Mouse (Mus musculus) forebrain, embryonic 15.5 days (tissue): ENCODE data around the gene Mut. TPM values are rescaled to one million over a fixed set of nuclear protein-coding genes. Genes with fewer than 3 reads are reported as not detected.
A peak's percentile ranks its signal among the peaks of the same experiment; 100 is the strongest.

Experiments
- ATAC-seq: fragments of 200-750 bp; cut with Nextera tagmentation; replicated peaks from 2 replicates; pipeline ENCODE4 v1.8.0; 2017; ENCODE audit warnings: mild to moderate bottlenecking, moderate TSS enrichment, moderate library complexity
- H3K27ac ChIP-seq: fragments of 300-500 bp; sonication (generic); replicated peaks from 2 replicates; pipeline ENCODE4 v1.5.1; 2015; ENCODE audit warnings: mild to moderate bottlenecking, inconsistent platforms
- H3K27me3 ChIP-seq: fragments of 300-500 bp; sonication (generic); 2 replicates; pipeline ENCODE4 v1.6.1; 2015; ENCODE audit warnings: inconsistent platforms
- H3K36me3 ChIP-seq: fragments of 300-500 bp; sonication (generic); 2 replicates; pipeline ENCODE4 v1.6.1; 2015; ENCODE audit warnings: mild to moderate bottlenecking, inconsistent platforms
- H3K4me1 ChIP-seq: fragments of 300-500 bp; sonication (generic); 2 replicates; pipeline ENCODE4 v1.6.1; 2015; ENCODE audit warnings: inconsistent platforms
- H3K4me2 ChIP-seq: fragments of 300-500 bp; sonication (generic); replicated peaks from 2 replicates; pipeline ENCODE4 v1.6.1; 2015; ENCODE audit warnings: mild to moderate bottlenecking, inconsistent platforms
- H3K4me3 ChIP-seq: fragments of 300-500 bp; sonication (generic); 2 replicates; pipeline ENCODE4 v1.5.1; 2015; ENCODE audit warnings: mild to moderate bottlenecking, inconsistent platforms
- H3K9ac ChIP-seq: fragments of 300-500 bp; sonication (generic); replicated peaks from 2 replicates; pipeline ENCODE4 v1.6.1; 2015; ENCODE audit warnings: mild to moderate bottlenecking, inconsistent platforms
- H3K9me3 ChIP-seq: fragments of 300-500 bp; sonication (generic); 2 replicates; pipeline ENCODE4 v1.6.1; 2016; ENCODE audit warnings: inconsistent platforms
- WGBS: fragments of 180-500 bp; shearing (Covaris S2); methylation state at CpG from one replicate; pipeline ENCODE4 v1.1.7; 2015; ENCODE audit warnings: mixed read lengths; 5-methylcytosine and 5-hydroxymethylcytosine counted together
- polyA plus RNA-seq: library from polyadenylated mRNA; unstranded; fragments of >200 nt; fragmentation: Nextera tagmentation; extraction: Ambion mirVana; gene quantifications from 2 replicates; pipeline ENCODE4 v1.2.1, GENCODE M21; 2015

Gene Mut
- polyA plus RNA-seq, 1 experiment from 2014 or later, result 22.7 TPM

GRCm38 (mm10) chr17:40977914-40978313, 43.4 kb downstream of the Mut start:
- Histone ChIP-seq H3K27ac (no peak overlapping the region), H3K4me2 (no peak overlapping the region), H3K27me3 (no peaks in the 10 kb centered on the region), H3K36me3 (no peaks in the 10 kb centered on the region), H3K9ac (no peak overlapping the region), H3K9me3 (no peaks in the 10 kb centered on the region), H3K4me3 (no peak overlapping the region), H3K4me1 (no peaks in the 10 kb centered on the region)
- peak; percentile 75 for ATAC-seq
- WGBS, result 61% methylated on average over 11 of the region's 11 CpGs

DNA sequence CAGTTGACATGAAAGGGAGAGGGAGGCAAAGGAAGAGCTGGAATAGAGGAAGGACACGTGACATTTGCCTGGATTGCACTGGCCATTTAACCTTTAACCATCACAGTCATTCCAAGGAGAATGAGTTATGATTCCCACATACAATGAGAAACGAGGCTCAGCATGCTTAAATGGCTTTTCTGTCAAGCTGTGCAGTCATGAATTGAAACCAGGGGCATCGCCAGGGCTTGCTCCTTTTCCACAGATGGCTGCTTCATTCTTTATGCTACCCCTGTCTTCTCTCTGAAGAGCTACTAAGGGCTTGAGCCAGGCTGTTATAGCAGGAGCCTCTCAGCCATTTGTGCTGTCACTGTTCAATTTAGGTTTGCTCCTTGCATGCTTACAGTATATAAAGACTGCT, 57.6 kb downstream of the Mut start:
- Histone ChIP-seq H3K27me3 (no peaks in the 10 kb centered on the region), H3K27ac (no peak overlapping the region)

More for the DNA sequence above, 57.6 kb downstream of the Mut start:
- no peaks in the 10 kb centered on the region for H3K9me3 ChIP-seq
- H3K4me1 ChIP-seq, result no peaks in the 10 kb centered on the region
- no peak overlapping the region for H3K4me2 ChIP-seq
- H3K9ac ChIP-seq, result no peak overlapping the region
- ATAC-seq, result no peak
- no peak overlapping the region for H3K4me3 ChIP-seq
- H3K36me3 ChIP-seq, result no peaks in the 10 kb centered on the region
- WGBS, result 52% methylated on average over 3 of the region's 3 CpGs

Other genes with a start within 250 kb of the Mut start
- not detected in 2 replicates for gene Esp1, start 207.6 kb upstream of the Mut start, polyA plus RNA-seq
- not detected in 2 replicates for gene Crisp2, start 127.7 kb upstream of the Mut start, polyA plus RNA-seq
- gene Rhag, start 123.6 kb upstream of the Mut start, polyA plus RNA-seq, result 0.15 and 0.17 TPM in 2 replicates
- gene 9130008F23Rik, start 54.1 kb upstream of the Mut start, polyA plus RNA-seq, result 0.31 and 0.70 TPM in 2 replicates
- gene Glyatl3, start 20.3 kb upstream of the Mut start, polyA plus RNA-seq, result not detected in 2 replicates
- gene Cenpq, start 362 bp downstream of the Mut start, polyA plus RNA-seq, result 19.0 and 19.2 TPM in 2 replicates